Mouse (Mus musculus) intestine, embryonic 15.5 days (tissue): ENCODE data around the gene Gadd45b. TPM values are rescaled to one million over a fixed set of nuclear protein-coding genes. Genes with fewer than 3 reads are reported as not detected.

ENCODE experiments used
- ATAC-seq: fragments of 200-750 bp; cut with Nextera tagmentation; 2 replicates; pipeline ENCODE4 v1.8.0; 2017; ENCODE audit warnings: moderate TSS enrichment, moderate library complexity
- H3K27ac ChIP-seq: fragments of 300-500 bp; sonication (generic); 2 replicates; pipeline ENCODE4 v1.5.1; 2015; ENCODE audit warnings: mild to moderate bottlenecking, inconsistent platforms
- H3K27me3 ChIP-seq: fragments of 300-500 bp; sonication (generic); replicated peaks from 2 replicates; pipeline ENCODE4 v1.6.1; 2015; ENCODE audit warnings: inconsistent platforms
- H3K36me3 ChIP-seq: fragments of 300-500 bp; sonication (generic); 2 replicates; pipeline ENCODE4 v1.6.1; 2015; ENCODE audit warnings: inconsistent platforms
- H3K4me1 ChIP-seq: fragments of 300-500 bp; sonication (generic); replicated peaks from 2 replicates; pipeline ENCODE4 v1.6.1; 2015; ENCODE audit warnings: inconsistent platforms
- H3K4me2 ChIP-seq: fragments of 300-500 bp; sonication (generic); replicated peaks from 2 replicates; pipeline ENCODE4 v1.6.1; 2015; ENCODE audit warnings: mild to moderate bottlenecking, inconsistent platforms
- H3K4me3 ChIP-seq: fragments of 300-500 bp; sonication (generic); replicated peaks from 2 replicates; pipeline ENCODE4 v1.5.1; 2015; ENCODE audit warnings: inconsistent platforms
- H3K9ac ChIP-seq: fragments of 300-500 bp; sonication (generic); 2 replicates; pipeline ENCODE4 v1.6.1; 2015; ENCODE audit warnings: inconsistent platforms
- H3K9me3 ChIP-seq: fragments of 300-500 bp; sonication (generic); 2 replicates; pipeline ENCODE4 v1.6.1; 2016; ENCODE audit warnings: inconsistent platforms
- WGBS: fragments of 180-500 bp; shearing (Covaris S2); methylation state at CpG from one replicate; pipeline ENCODE4 v1.1.7; 2015; 5-methylcytosine and 5-hydroxymethylcytosine counted together
- polyA plus RNA-seq: library from polyadenylated mRNA; unstranded; fragments of >200 nt; fragmentation: Nextera tagmentation; extraction: Ambion mirVana; gene quantifications from 2 replicates; pipeline ENCODE4 v1.2.1, GENCODE M21; 2015

Gadd45b gene
- polyA plus RNA-seq, 1 experiment from 2014 or later = 26.6 TPM

GRCm38 (mm10) chr10:80914253-80914656 lies 15.6 kb upstream of the Gadd45b start:
- no peak overlapping the region for H3K4me2 ChIP-seq
- H3K4me3 ChIP-seq = no peak overlapping the region
- peaks cover 30% of the 10 kb centered on the region for H3K4me1 ChIP-seq
- H3K36me3 ChIP-seq = peaks cover 16% of the 10 kb centered on the region
- no peaks in the 10 kb centered on the region for H3K27me3 ChIP-seq
- no peaks in the 10 kb centered on the region for H3K9me3 ChIP-seq
- no peak overlapping the region for H3K9ac ChIP-seq
- peak overlapping the region; percentile 27; the same call in 1 of the 2 replicates for H3K27ac ChIP-seq
- 78% methylated on average over 5 of the region's 5 CpGs for WGBS
- ATAC-seq = peak; percentile 44

- peaks cover 6% of the 10 kb centered on the region; the same call in 1 of the 2 replicates for H3K36me3 ChIP-seq
- no peaks in the 10 kb centered on the region for H3K9me3 ChIP-seq
- no peak overlapping the region for H3K9ac ChIP-seq
- no peaks in the 10 kb centered on the region for H3K27me3 ChIP-seq
- ATAC-seq = no peak
- peaks cover 30% of the 10 kb centered on the region for H3K4me1 ChIP-seq
- no peak overlapping the region for H3K4me2 ChIP-seq
- 84% methylated on average over 2 of the region's 2 CpGs for WGBS
- H3K4me3 ChIP-seq = no peak overlapping the region
- no peak overlapping the region for H3K27ac ChIP-seq
Measured at GRCm38 (mm10) chr10:80915260-80915659, 14.6 kb upstream of the Gadd45b start.

- Histone ChIP-seq H3K9me3 (no peaks in the 10 kb centered on the region), H3K4me1 (peaks cover 30% of the 10 kb centered on the region), H3K27me3 (no peaks in the 10 kb centered on the region), H3K4me2 (no peak overlapping the region), H3K9ac (no peak overlapping the region), H3K4me3 (no peak overlapping the region), H3K36me3 (0 out of 2 replicates have a peak, but pooled peaks cover 4% of the 10 kb centered on the region), H3K27ac (no peak overlapping the region)
- WGBS = 85% methylated on average over 4 of the region's 4 CpGs
- ATAC-seq = no peak
Measured at GRCm38 (mm10) chr10:80915736-80916135, 14.1 kb upstream of the Gadd45b start.

GRCm38 (mm10) chr10:80917336-80917778 lies 12.5 kb upstream of the Gadd45b start:
- H3K9me3 ChIP-seq = no peaks in the 10 kb centered on the region
- peak overlapping the region; percentile 72 for H3K27ac ChIP-seq
- H3K27me3 ChIP-seq = no peaks in the 10 kb centered on the region
- peak overlapping the region; percentile 65 for H3K9ac ChIP-seq
- peak; percentile 74 for ATAC-seq
- H3K36me3 ChIP-seq = no peaks in the 10 kb centered on the region
- peak overlapping the region; percentile 85 for H3K4me2 ChIP-seq
- peaks cover 36% of the 10 kb centered on the region for H3K4me1 ChIP-seq
- peak overlapping the region; percentile 67 for H3K4me3 ChIP-seq
- 2% methylated on average over 15 of the region's 15 CpGs for WGBS

GRCm38 (mm10) chr10:80917779-80918434 lies 12.0 kb upstream of the Gadd45b start, which contains the start of gene Lmnb2:
Gene Lmnb2, minus strand, starts transcription at chr10:80918245.
- Histone ChIP-seq H3K4me2 (peak within 1 kb of the TSS; percentile 85), H3K4me3 (peak within 1 kb of the TSS; percentile 67), H3K9me3 (no peaks in the 10 kb centered on the region), H3K27me3 (no peaks in the 10 kb centered on the region), H3K36me3 (no peaks in the 10 kb centered on the region), H3K4me1 (peaks cover 36% of the 10 kb centered on the region), H3K9ac (peak within 1 kb of the TSS; percentile 65), H3K27ac (peak within 1 kb of the TSS; percentile 72)
- ATAC-seq = peak; percentile 55
- under 1% methylated on average over 61 of the region's 61 CpGs for WGBS

- no peaks in the 10 kb centered on the region for H3K9me3 ChIP-seq
- peaks cover 14% of the 10 kb centered on the region; the same call in 1 of the 2 replicates for H3K4me1 ChIP-seq
- H3K27ac ChIP-seq = peak overlapping the region; percentile 65; the same call in 1 of the 2 replicates
- H3K9ac ChIP-seq = peak overlapping the region; percentile 32; the same call in 1 of the 2 replicates
- no peaks in the 10 kb centered on the region for H3K27me3 ChIP-seq
- ATAC-seq = peak; percentile 14; the same call in 1 of the 2 replicates
- H3K36me3 ChIP-seq = no peaks in the 10 kb centered on the region
- peak overlapping the region; percentile 62 for H3K4me2 ChIP-seq
- WGBS = 9% methylated on average over 16 of the region's 16 CpGs
- H3K4me3 ChIP-seq = peak overlapping the region; percentile 23
Measured at GRCm38 (mm10) chr10:80921923-80922322, 8.0 kb upstream of the Gadd45b start.

GRCm38 (mm10) chr10:80925472-80925871 lies 4.4 kb upstream of the Gadd45b start:
- Histone ChIP-seq H3K36me3 (no peaks in the 10 kb centered on the region), H3K4me2 (no peak overlapping the region), H3K27ac (no peak overlapping the region), H3K9me3 (no peaks in the 10 kb centered on the region), H3K4me1 (peaks cover 19% of the 10 kb centered on the region), H3K27me3 (no peaks in the 10 kb centered on the region), H3K4me3 (no peak overlapping the region), H3K9ac (no peak overlapping the region)
- no peak for ATAC-seq
- 49% methylated on average over 3 of the region's 3 CpGs for WGBS

- Histone ChIP-seq H3K36me3 (no peaks in the 10 kb centered on the region), H3K4me3 (peak overlapping the region; percentile 55), H3K27me3 (0 out of 2 replicates have a peak, but pooled peaks cover 2% of the 10 kb centered on the region), H3K27ac (peak overlapping the region; percentile 87), H3K4me2 (peak overlapping the region; percentile 96), H3K9ac (peak overlapping the region; percentile 70), H3K9me3 (no peaks in the 10 kb centered on the region), H3K4me1 (peaks cover 46% of the 10 kb centered on the region)
- WGBS = under 1% methylated on average over 48 of the region's 48 CpGs
- ATAC-seq = peak; percentile 66
Measured at GRCm38 (mm10) chr10:80928586-80929298, 1.1 kb upstream of the Gadd45b start.

GRCm38 (mm10) chr10:80930361-80931152 lies 684 bp downstream of the Gadd45b start:
- peak overlapping the region; percentile 78 for H3K9ac ChIP-seq
- H3K4me2 ChIP-seq = peak overlapping the region; percentile 96
- peaks cover 56% of the 10 kb centered on the region for H3K4me1 ChIP-seq
- 1% methylated on average over 45 of the region's 45 CpGs for WGBS
- peak overlapping the region; percentile 60 for H3K4me3 ChIP-seq
- 0 out of 2 replicates have a peak, but pooled peaks have one; percentile 2 for ATAC-seq
- H3K27me3 ChIP-seq = peaks cover 5% of the 10 kb centered on the region; the same call in 1 of the 2 replicates
- no peaks in the 10 kb centered on the region for H3K9me3 ChIP-seq
- peak overlapping the region; percentile 51; the same call in 1 of the 2 replicates for H3K27ac ChIP-seq
- H3K36me3 ChIP-seq = no peaks in the 10 kb centered on the region

GRCm38 (mm10) chr10:80931153-80931671 lies 1.3 kb downstream of the Gadd45b start:
- no peak for ATAC-seq
- H3K36me3 ChIP-seq = no peaks in the 10 kb centered on the region
- H3K9me3 ChIP-seq = no peaks in the 10 kb centered on the region
- peaks cover 62% of the 10 kb centered on the region for H3K4me1 ChIP-seq
- peak overlapping the region; percentile 96 for H3K4me2 ChIP-seq
- WGBS = 20% methylated on average over 12 of the region's 14 CpGs
- peaks cover 5% of the 10 kb centered on the region; the same call in 1 of the 2 replicates for H3K27me3 ChIP-seq
- no peak overlapping the region for H3K27ac ChIP-seq
- peak overlapping the region; percentile 60 for H3K4me3 ChIP-seq
- peak overlapping the region; percentile 78 for H3K9ac ChIP-seq

- no peaks in the 10 kb centered on the region for H3K36me3 ChIP-seq
- 0 out of 2 replicates have a peak overlapping the region, but pooled peaks have one; percentile 49 for H3K9ac ChIP-seq
Measured at GRCm38 (mm10) chr10:80931695-80932094, 1.8 kb downstream of the Gadd45b start.

More at GRCm38 (mm10) chr10:80931695-80932094, 1.8 kb downstream of the Gadd45b start:
- ATAC-seq = no peak
- H3K4me3 ChIP-seq = peak overlapping the region; percentile 60
- 11% methylated on average over 26 of the region's 26 CpGs for WGBS
- H3K27ac ChIP-seq = no peak overlapping the region
- peak overlapping the region; percentile 96 for H3K4me2 ChIP-seq
- peaks cover 67% of the 10 kb centered on the region for H3K4me1 ChIP-seq
- no peaks in the 10 kb centered on the region for H3K9me3 ChIP-seq
- H3K27me3 ChIP-seq = peaks cover 5% of the 10 kb centered on the region; the same call in 1 of the 2 replicates
